Mouse (Mus musculus): ENCODE measurements at regions not wholly inside any gene's neighbourhood (a gene's known extent, or its start where the extent isn't known, plus 50 kb on each side); places are given as distances from the start of the nearest gene placed in this dataset.
A peak's percentile ranks its signal among the peaks of the same experiment; 100 is the strongest.

GRCm38 (mm10) chr5:62939050-62939449 lies 125.4 kb downstream of the Dthd1 start:
- peak; percentile 9 for DNase-seq

Data from adrenal gland, postnatal 14 days (tissue).